Mouse (Mus musculus): ENCODE measurements around the gene Proser1. TPM values are rescaled to one million over a fixed set of nuclear protein-coding genes. Genes with fewer than 3 reads are reported as not detected.

The Proser1 gene
- polyA plus RNA-seq (2016; fragmentation: Nextera tagmentation; extraction: Ambion mirVana) = 24.6 and 26.2 TPM in 2 replicates

DNA sequence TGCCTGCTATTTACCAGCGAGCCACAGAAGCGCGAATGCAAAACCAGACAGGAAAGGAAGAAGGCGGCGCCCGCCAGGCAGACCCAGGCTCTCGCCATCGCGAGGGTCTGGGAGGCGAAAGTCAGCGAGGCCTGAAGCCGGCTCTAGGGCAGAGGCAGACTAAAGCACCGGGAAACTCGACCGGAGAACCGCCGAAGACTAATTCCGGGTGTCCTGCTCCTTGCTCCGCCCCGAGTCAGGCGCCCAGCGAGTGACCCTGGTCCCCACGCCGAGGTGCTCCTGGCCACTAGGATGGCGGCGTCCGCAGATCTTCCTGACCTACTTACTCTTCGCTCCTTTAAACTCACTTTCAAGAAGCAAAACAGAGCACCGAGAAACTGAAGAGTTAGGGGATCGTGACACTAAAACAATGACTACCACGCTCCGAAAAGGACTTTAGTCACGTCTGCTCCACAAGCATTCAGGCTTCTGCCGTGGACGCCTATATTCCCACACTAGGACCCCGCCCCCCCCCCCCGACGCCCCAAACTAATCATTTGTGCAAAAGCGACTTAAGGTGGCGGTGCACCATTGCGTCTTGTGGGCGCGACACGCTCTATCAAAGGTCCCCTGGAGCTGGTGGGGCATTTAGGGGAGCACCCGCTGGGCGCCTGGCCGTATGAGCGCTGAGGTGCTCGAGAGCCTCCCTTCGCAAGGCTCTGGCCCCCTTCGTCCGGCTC lies at the start of gene Proser1, which contains the start of gene Nhlrc3:
Gene Proser1, plus strand, starts transcription at position 621 of the 719 bp plus-strand sequence.
Gene Nhlrc3, minus strand, starts transcription at position 287 of the 719 bp plus-strand sequence.
- H3K27ac ChIP-seq = peak within 1 kb of the TSS; percentile 86
- under 1% methylated on average over 49 of the region's 52 CpGs for WGBS
- peak; percentile 98 for ATAC-seq (ENCODE audit: insufficient number of reproducible peaks, insufficient read depth, low FRiP score, low TSS enrichment)
- H3K27me3 ChIP-seq = no peaks in the 10 kb centered on the region
- H3K4me3 ChIP-seq = peak within 1 kb of the TSS; percentile 92
- H3K9me3 ChIP-seq = no peaks in the 10 kb centered on the region
- peaks cover 29% of the 10 kb centered on the region for H3K4me1 ChIP-seq
- H3K9ac ChIP-seq = peak within 1 kb of the TSS; percentile 89
- peaks cover 13% of the 10 kb centered on the region; the same call in 1 of the 2 replicates for H3K36me3 ChIP-seq
- H3K4me2 ChIP-seq (replicated peaks) = peak within 1 kb of the TSS; percentile 70

DNA sequence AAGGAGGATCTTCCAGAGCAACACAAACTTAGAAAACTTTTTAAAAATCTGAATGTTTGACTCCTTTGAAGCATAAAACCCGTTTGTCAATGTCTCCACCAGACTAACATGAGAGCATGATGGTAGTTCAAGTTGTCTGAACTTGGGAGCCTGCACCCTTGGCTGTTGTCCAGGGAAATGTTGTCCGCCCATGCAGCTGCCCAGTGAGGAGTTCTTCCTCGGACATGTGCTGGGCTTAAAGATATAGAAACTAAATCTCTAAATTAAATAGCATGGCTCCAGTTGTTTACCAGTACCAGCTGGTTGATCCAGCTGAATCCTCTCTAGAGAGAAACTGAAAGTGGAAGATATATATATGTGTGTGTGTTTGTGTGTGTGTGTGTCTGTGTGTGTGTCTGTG lies 49.5 kb upstream of the Proser1 start:
- WGBS = 75% methylated on average over 3 of the region's 3 CpGs
- H3K9me3 ChIP-seq = no peaks in the 10 kb centered on the region
- no peak for ATAC-seq (ENCODE audit: insufficient number of reproducible peaks, insufficient read depth, low FRiP score, low TSS enrichment)
- H3K4me2 ChIP-seq (replicated peaks) = no peak overlapping the region
- H3K4me1 ChIP-seq = no peaks in the 10 kb centered on the region
- no peaks in the 10 kb centered on the region for H3K27me3 ChIP-seq
- H3K4me3 ChIP-seq = no peak overlapping the region
- H3K36me3 ChIP-seq = no peaks in the 10 kb centered on the region
- H3K27ac ChIP-seq = no peak overlapping the region
- H3K9ac ChIP-seq = no peak overlapping the region

DNA sequence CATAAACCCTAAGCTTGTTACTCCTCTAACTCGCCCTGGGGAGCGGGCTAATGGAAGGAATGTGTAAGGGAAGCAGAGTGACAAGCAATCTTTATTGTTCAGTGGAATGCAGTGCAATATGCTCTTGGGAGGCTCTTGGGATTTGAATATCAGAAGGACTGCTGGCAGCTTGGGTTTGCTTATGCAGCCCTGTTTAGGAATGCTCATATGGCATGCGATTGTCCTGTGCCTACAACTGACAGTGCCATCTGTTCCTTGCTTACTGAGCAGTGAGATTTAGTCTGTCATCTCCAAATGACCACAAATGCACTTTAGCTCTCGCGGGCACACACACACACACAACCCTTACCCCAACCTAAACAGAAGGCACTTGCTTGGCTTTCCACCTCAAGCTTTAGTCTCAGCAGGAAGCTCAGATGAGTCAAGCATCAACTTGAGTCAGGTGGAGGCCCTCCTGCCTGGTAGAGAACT lies 47.4 kb upstream of the Proser1 start:
- ATAC-seq (ENCODE audit: insufficient number of reproducible peaks, insufficient read depth, low FRiP score, low TSS enrichment) = no peak
- WGBS = 61% methylated on average over 5 of the region's 5 CpGs
- H3K9me3 ChIP-seq = no peaks in the 10 kb centered on the region

DNA sequence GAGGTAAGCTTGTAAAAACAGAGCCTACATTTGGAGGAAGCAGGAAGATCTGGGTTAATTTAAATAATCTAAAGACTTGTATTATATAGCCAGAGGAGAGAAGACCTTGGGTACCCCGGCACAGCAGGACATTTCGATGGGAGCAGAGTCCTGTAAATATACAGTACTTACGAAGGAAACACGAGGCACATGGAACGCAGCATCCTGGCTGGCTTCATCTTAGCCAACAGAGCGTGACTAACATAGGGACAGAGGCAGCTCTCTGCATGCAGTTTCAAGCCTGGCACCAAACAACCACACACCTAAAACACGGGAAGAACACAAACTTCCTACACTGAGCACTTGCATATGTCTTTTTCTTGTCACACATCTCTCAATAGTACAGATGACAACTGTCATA lies 45.8 kb upstream of the Proser1 start:
- WGBS = 75% methylated on average over 7 of the region's 7 CpGs
- Histone ChIP-seq H3K4me2 (replicated peaks) (no peak overlapping the region), H3K9me3 (no peaks in the 10 kb centered on the region), H3K9ac (no peak overlapping the region), H3K4me3 (no peak overlapping the region), H3K36me3 (no peaks in the 10 kb centered on the region), H3K27me3 (no peaks in the 10 kb centered on the region), H3K4me1 (no peaks in the 10 kb centered on the region), H3K27ac (no peak overlapping the region)
- no peak for ATAC-seq (ENCODE audit: insufficient number of reproducible peaks, insufficient read depth, low FRiP score, low TSS enrichment)

More for the DNA sequence above, 47.4 kb upstream of the Proser1 start:
- Histone ChIP-seq H3K27ac (no peak overlapping the region), H3K4me3 (no peak overlapping the region), H3K4me2 (replicated peaks) (no peak overlapping the region), H3K36me3 (no peaks in the 10 kb centered on the region), H3K9ac (no peak overlapping the region), H3K27me3 (no peaks in the 10 kb centered on the region), H3K4me1 (no peaks in the 10 kb centered on the region)

DNA sequence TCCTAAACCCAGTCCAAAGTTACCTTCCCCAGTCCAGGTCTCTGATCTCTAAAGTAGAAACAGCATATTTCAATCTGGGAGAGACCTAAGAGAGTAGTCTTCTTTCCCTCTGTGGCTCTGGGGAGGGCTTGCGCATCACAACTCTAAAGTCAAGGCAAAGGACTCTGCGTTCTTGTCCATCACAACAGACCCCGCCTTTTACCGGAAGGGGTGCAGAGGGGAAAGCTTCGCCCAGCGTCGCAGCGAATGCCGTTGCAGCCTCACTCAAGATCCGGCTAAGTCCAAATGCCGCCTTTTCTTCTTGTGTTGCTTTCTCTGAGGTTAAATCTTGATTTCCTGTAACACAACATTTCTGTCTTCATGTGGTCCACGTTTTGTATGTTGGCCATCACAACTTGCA lies 41.8 kb upstream of the Proser1 start:
- Histone ChIP-seq H3K27me3 (no peaks in the 10 kb centered on the region), H3K9me3 (no peaks in the 10 kb centered on the region), H3K27ac (no peak overlapping the region), H3K4me1 (no peaks in the 10 kb centered on the region), H3K9ac (no peak overlapping the region), H3K4me3 (no peak overlapping the region), H3K4me2 (replicated peaks) (no peak overlapping the region), H3K36me3 (no peaks in the 10 kb centered on the region)
- WGBS = 89% methylated on average over 12 of the region's 12 CpGs
- no peak for ATAC-seq (ENCODE audit: insufficient number of reproducible peaks, insufficient read depth, low FRiP score, low TSS enrichment)

DNA sequence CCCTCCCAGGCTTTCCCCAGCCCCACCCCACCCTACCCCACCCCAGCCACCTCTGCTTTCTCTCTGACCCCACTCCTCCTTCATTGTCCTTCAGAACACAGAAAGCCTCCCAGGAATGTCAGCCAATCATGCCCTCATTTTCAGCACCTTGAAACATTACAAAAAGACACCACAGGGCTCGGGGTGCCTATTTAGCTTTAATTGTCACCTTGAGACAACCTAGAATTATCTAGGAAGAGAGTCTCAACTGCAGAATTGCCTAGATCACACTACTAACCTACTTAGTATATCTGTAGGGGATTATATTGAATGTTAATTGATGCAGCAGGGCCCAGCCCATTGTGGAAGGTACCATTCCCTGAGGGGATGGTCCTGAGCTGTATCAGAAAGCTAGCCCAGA lies 40.8 kb upstream of the Proser1 start:
- no peak overlapping the region for H3K4me3 ChIP-seq
- H3K27me3 ChIP-seq = no peaks in the 10 kb centered on the region
- no peak overlapping the region for H3K9ac ChIP-seq
- no peak for ATAC-seq (ENCODE audit: insufficient number of reproducible peaks, insufficient read depth, low FRiP score, low TSS enrichment)
- WGBS = 43% methylated on average over 1 of the region's 1 CpGs
- no peaks in the 10 kb centered on the region for H3K36me3 ChIP-seq
- no peaks in the 10 kb centered on the region for H3K9me3 ChIP-seq
- H3K4me1 ChIP-seq = no peaks in the 10 kb centered on the region
- no peak overlapping the region for H3K27ac ChIP-seq
- no peak overlapping the region for H3K4me2 ChIP-seq (replicated peaks)

DNA sequence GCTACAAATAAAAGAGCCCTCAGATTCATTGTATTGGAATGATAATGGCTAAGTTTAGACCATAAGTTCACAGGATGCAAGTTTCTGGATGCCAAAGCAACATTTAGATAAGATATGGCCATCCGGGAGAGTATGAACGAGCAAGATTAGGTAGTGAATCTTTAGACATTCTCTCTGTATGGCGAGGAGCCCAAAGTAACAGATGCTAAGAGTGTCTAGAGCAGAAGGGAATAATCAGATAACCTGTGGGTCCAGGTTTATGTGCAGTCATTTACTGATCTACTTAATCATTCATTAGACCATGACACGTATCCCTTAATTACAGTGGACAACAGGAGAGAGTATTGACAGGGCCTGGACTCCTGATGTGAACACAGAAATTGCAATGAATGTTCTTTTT lies 39.9 kb upstream of the Proser1 start:
- Histone ChIP-seq H3K9me3 (no peaks in the 10 kb centered on the region), H3K27me3 (no peaks in the 10 kb centered on the region), H3K4me1 (no peaks in the 10 kb centered on the region), H3K4me2 (replicated peaks) (no peak overlapping the region), H3K9ac (no peak overlapping the region), H3K27ac (no peak overlapping the region), H3K36me3 (no peaks in the 10 kb centered on the region), H3K4me3 (no peak overlapping the region)
- ATAC-seq (ENCODE audit: insufficient number of reproducible peaks, insufficient read depth, low FRiP score, low TSS enrichment) = no peak
- 85% methylated on average over 4 of the region's 4 CpGs for WGBS

DNA sequence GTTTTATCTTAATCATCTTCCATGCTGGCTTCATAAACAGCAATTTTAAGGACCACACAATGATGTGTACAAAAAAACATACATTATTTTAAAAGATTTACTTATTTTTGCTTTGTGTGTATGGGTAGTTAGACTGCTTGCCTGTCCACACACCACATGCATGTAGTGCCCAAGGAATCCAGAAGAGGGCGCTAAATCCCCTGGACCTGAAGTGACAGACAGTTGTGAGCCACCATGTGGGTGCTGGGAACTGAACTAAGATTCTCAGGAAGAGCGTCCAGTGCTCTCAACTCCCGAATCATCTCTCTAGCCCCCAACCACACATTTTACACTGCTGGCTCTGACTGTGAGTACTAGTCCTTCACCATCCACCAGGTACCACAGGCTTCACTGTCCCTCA lies 28.9 kb upstream of the Proser1 start:
- H3K4me3 ChIP-seq = no peak overlapping the region
- WGBS = 78% methylated on average over 3 of the region's 3 CpGs
- no peaks in the 10 kb centered on the region for H3K4me1 ChIP-seq
- no peak overlapping the region for H3K27ac ChIP-seq
- no peak overlapping the region for H3K4me2 ChIP-seq (replicated peaks)
- ATAC-seq (ENCODE audit: insufficient number of reproducible peaks, insufficient read depth, low FRiP score, low TSS enrichment) = no peak
- H3K36me3 ChIP-seq = no peaks in the 10 kb centered on the region
- H3K9ac ChIP-seq = no peak overlapping the region
- no peaks in the 10 kb centered on the region for H3K9me3 ChIP-seq
- no peaks in the 10 kb centered on the region for H3K27me3 ChIP-seq

DNA sequence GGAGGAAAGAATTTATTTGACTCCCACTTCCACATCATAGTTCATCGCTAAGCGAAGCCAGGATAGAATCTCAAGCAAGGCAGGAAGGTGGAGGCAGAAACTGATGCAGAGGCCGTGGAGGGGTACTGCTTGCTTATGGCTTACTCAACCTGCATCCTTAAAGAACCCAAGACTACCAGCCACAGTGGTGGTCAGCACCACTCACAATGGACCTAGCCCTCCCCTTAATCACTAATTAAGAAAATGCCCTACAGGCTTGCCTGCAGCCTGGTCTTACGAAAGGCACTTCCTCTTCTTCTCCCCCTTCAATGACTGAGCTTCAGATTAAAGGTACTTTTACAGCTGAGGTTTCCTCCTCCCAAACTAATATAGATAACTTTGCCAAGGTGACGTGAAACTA lies 26.9 kb upstream of the Proser1 start:
- WGBS = 69% methylated on average over 5 of the region's 5 CpGs
- no peak for ATAC-seq (ENCODE audit: insufficient number of reproducible peaks, insufficient read depth, low FRiP score, low TSS enrichment)

DNA sequence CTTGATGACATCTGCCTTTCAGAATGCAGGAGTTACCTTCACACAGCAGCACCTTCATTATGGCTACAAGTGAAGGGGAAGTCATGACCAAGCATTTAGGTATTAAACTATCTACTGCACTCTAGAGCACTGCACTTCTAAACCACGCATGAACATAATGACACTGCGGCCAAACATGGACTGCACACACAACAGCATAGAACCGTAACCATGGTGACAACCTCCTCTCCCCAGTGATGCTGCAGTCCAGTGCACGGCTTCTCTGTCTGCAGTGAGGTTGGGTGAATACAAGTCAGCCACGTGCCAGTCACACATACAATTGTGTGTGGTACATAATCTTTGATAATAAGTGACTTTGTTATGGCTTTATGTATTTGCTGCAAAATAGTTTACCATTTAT lies 17.9 kb upstream of the Proser1 start:
- Histone ChIP-seq H3K27ac (no peak overlapping the region), H3K4me2 (replicated peaks) (no peak overlapping the region), H3K36me3 (no peaks in the 10 kb centered on the region; the same call in 1 of the 2 replicates), H3K9ac (no peak overlapping the region), H3K9me3 (no peaks in the 10 kb centered on the region), H3K4me3 (no peak overlapping the region), H3K27me3 (no peaks in the 10 kb centered on the region), H3K4me1 (no peaks in the 10 kb centered on the region)
- no peak for ATAC-seq (ENCODE audit: insufficient number of reproducible peaks, insufficient read depth, low FRiP score, low TSS enrichment)
- 87% methylated on average over 5 of the region's 5 CpGs for WGBS

More for the DNA sequence above, 26.9 kb upstream of the Proser1 start:
- Histone ChIP-seq H3K4me1 (no peaks in the 10 kb centered on the region), H3K36me3 (no peaks in the 10 kb centered on the region), H3K4me2 (replicated peaks) (no peak overlapping the region), H3K9me3 (no peaks in the 10 kb centered on the region), H3K27me3 (no peaks in the 10 kb centered on the region), H3K4me3 (no peak overlapping the region), H3K27ac (no peak overlapping the region), H3K9ac (no peak overlapping the region)

DNA sequence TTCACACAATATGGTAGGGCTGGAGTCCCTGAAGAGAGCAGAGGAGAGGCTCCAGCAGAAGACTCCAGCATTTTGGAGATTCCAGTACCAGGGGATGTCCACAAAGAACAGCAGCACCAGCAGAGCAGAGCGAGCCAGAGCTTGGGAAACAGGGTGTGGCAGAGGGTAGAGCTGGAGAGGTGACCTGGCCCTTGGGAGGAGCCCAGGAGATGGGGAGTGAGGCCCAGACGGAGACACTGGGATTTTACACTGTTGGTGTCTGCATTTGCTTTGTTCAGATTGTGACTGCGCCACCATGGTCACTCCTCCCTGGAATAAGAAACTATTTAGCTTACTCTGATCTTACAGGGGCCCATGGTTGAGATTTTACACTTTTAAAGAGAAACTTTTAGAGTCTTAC lies 16.7 kb upstream of the Proser1 start:
- no peaks in the 10 kb centered on the region for H3K27me3 ChIP-seq
- H3K4me2 ChIP-seq (replicated peaks) = no peak overlapping the region
- no peak overlapping the region for H3K27ac ChIP-seq
- H3K4me3 ChIP-seq = no peak overlapping the region
- H3K9me3 ChIP-seq = no peaks in the 10 kb centered on the region
- H3K4me1 ChIP-seq = no peaks in the 10 kb centered on the region
- H3K36me3 ChIP-seq = peaks cover 10% of the 10 kb centered on the region
- no peak for ATAC-seq (ENCODE audit: insufficient number of reproducible peaks, insufficient read depth, low FRiP score, low TSS enrichment)
- WGBS = 88% methylated on average over 3 of the region's 3 CpGs
- no peak overlapping the region for H3K9ac ChIP-seq

DNA sequence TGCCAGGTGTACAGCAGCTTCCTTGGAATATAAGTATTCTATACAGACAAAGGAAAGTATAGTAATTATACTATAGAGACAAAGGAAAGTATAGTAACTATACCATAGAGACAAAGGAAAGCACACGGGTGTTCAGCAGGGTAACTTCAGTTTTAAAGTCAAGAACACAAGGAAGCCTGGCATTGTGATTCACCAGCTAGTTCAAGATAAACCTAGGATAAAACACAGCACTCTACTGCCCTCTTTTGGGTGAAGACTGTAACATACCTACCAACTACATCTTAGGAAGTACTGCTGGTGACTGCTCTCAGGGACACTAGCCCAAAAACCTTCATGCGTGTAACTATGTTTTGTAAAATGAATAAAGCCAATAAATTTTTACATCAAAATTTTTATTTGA lies 15.3 kb upstream of the Proser1 start:
- Histone ChIP-seq H3K9ac (no peak overlapping the region), H3K9me3 (no peaks in the 10 kb centered on the region), H3K4me1 (no peaks in the 10 kb centered on the region), H3K27me3 (no peaks in the 10 kb centered on the region), H3K4me3 (no peak overlapping the region), H3K27ac (no peak overlapping the region), H3K4me2 (replicated peaks) (no peak overlapping the region), H3K36me3 (peaks cover 24% of the 10 kb centered on the region)
- ATAC-seq (ENCODE audit: insufficient number of reproducible peaks, insufficient read depth, low FRiP score, low TSS enrichment) = no peak
- 25% methylated on average over 2 of the region's 2 CpGs for WGBS

Measured in embryonic facial prominence, embryonic 12.5 days (tissue).